8 mouse cellular contexts compared by ENCODE assay signal in the genomic region with DNA sequence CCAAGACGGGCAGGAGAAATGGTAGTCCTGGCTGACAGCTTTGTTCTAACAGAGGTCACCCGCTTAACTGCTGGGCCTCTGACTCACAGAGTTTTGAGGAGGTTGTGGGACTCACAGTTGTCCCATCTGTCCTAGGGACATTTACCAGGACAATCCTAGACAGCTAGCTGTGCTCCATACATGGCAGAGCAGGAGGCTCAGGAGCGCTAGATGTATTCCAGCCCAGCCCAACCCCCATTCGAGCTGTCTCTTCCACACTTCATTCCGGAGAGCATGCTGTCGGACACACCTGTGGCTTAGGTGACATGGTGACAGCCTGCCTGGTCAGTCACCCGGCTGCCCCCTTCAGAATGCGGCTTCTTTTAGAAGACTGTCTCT. TPM values are rescaled to one million over a fixed set of nuclear protein-coding genes. Genes with fewer than 3 reads are reported as not detected.
A peak's percentile ranks its signal among the peaks of the same experiment; 100 is the strongest.
DNase-seq lines count a peak whose midpoint lies in the region; ATAC-seq and TF ChIP-seq lines count a peak whose summit lies in the region.
"Had no signal": no experiment of that assay in that cellular context is flagged by ENCODE, and none has a peak within 500 bp of the region (broad histone marks: within the 10 kb centered on the region; RNA-seq: fewer than 3 reads in every experiment).

No protein-coding gene starts in this region.

- H3K4me1 ChIP-seq in heart, postnatal 0 days (ENCODE audit: control insufficient read depth, insufficient read depth) = peaks cover 76% of the 10 kb centered on the region
- peaks cover 64% of the 10 kb centered on the region for H3K4me1 ChIP-seq in neural tube, embryonic 13.5 days (replicated peaks)
- H3K4me1 ChIP-seq in limb, embryonic 10.5 days = peaks cover 89% of the 10 kb centered on the region

- no peak for TF ChIP-seq CTCF in heart, postnatal 0 days (IDR thresholded peaks at IDR 0.05; ENCODE audit: low read depth)

- H3K36me3 ChIP-seq in heart, postnatal 0 days (replicated peaks; ENCODE audit: control insufficient read depth, insufficient read depth, low read length) = no peaks in the 10 kb centered on the region
- H3K36me3 ChIP-seq in neural tube, embryonic 13.5 days = no peaks in the 10 kb centered on the region
- H3K36me3 ChIP-seq in limb, embryonic 10.5 days = 0 out of 2 replicates have a peak, but pooled peaks cover 10% of the 10 kb centered on the region

- no peak for TF ChIP-seq EP300 in heart, postnatal 0 days (IDR thresholded peaks at IDR 0.05; ENCODE audit: low read depth)

- H3K9ac ChIP-seq in heart, postnatal 0 days (replicated peaks; ENCODE audit: low read depth, low read length) = 0 out of 2 replicates have a peak overlapping the region, but pooled peaks have one; percentile 20
- H3K9ac ChIP-seq in neural tube, embryonic 13.5 days = no peak overlapping the region

- ATAC-seq in heart, postnatal 0 days (ENCODE audit: insufficient read depth, low read depth) = no peak
- ATAC-seq in neural tube, embryonic 13.5 days (ENCODE audit: low read depth) = no peak
- no peak for ATAC-seq in frontal cortex, adult (ENCODE audit: low TSS enrichment)

- WGBS in heart, postnatal 0 days = 23% methylated on average over 8 of the region's 8 CpGs
- 75% methylated on average over 8 of the region's 8 CpGs for WGBS in neural tube, embryonic 13.5 days
- WGBS in limb, embryonic 10.5 days = 68% methylated on average over 8 of the region's 8 CpGs

- no peaks in the 10 kb centered on the region for H3K9me3 ChIP-seq in heart, postnatal 0 days (replicated peaks; ENCODE audit: control insufficient read depth, low read length)
- no peaks in the 10 kb centered on the region for H3K9me3 ChIP-seq in neural tube, embryonic 13.5 days
- no peaks in the 10 kb centered on the region for H3K9me3 ChIP-seq in limb, embryonic 10.5 days (replicated peaks)

- no peak for DNase-seq in heart, postnatal 0 days (ENCODE audit: low spot score)
- DNase-seq in heart, adult 8-10 months (ENCODE audit: low spot score) = no peak
- DNase-seq in neural tube, embryonic 10.5 days (ENCODE audit: extremely low spot score, low spot score) = no peak
- DNase-seq in limb, embryonic 10.5 days (ENCODE audit: low spot score) = no peak
- no peak for DNase-seq in urinary bladder, postnatal 4 days (ENCODE audit: low spot score in 2 of 2)
- DNase-seq: layer of hippocampus, adult 9-11 months had no signal

- no peaks in the 10 kb centered on the region for H3K27me3 ChIP-seq in heart, postnatal 0 days (ENCODE audit: control insufficient read depth, insufficient read depth, low read length)
- H3K27me3 ChIP-seq in neural tube, embryonic 13.5 days = no peaks in the 10 kb centered on the region
- H3K27me3 ChIP-seq in limb, embryonic 10.5 days (ENCODE audit: low read depth, poor library complexity, severe bottlenecking) = no peaks in the 10 kb centered on the region

- no peak overlapping the region for H3K4me3 ChIP-seq in heart, postnatal 0 days (ENCODE audit: low read depth, low read length)
- no peak overlapping the region for H3K4me3 ChIP-seq in neural tube, embryonic 13.5 days
- no peak overlapping the region for H3K4me3 ChIP-seq in limb, embryonic 10.5 days

- no peak overlapping the region for H3K4me2 ChIP-seq in heart, postnatal 0 days (ENCODE audit: low read depth, low read length)
- no peak overlapping the region for H3K4me2 ChIP-seq in neural tube, embryonic 13.5 days

- H3K27ac ChIP-seq in heart, postnatal 0 days (ENCODE audit: low read depth) = peak overlapping the region; percentile 93
- peak overlapping the region; percentile 79; the same call in 1 of the 2 replicates for H3K27ac ChIP-seq in neural tube, embryonic 13.5 days (replicated peaks)
- peak overlapping the region; percentile 72; the same call in 1 of the 2 replicates for H3K27ac ChIP-seq in limb, embryonic 10.5 days

RNA-seq across cellular contexts. Expression of a gene that starts 22.9 kb away (rescaled TPM):
- total RNA-seq in heart, postnatal 0 days (2014; rRNA removed; ENCODE audit: low replicate concordance) = 66.6 and 68.8 TPM in 2 replicates
- polyA plus RNA-seq in heart, postnatal 0 days (2015; fragmentation: Nextera tagmentation; extraction: Ambion mirVana) = 19.3 and 19.9 TPM in 2 replicates
- 10 to 100 TPM; 31.2 to 43.4 (median 34.1) TPM for total RNA-seq in heart, adult 8-10 months (2022)
- 26.5 and 26.6 TPM in 2 replicates for polyA plus RNA-seq in neural tube, embryonic 13.5 days (2015; fragmentation: Nextera tagmentation; extraction: Ambion mirVana)
- 36.8 and 45.3 TPM in 2 replicates for polyA plus RNA-seq in limb, embryonic 10.5 days (2016; fragmentation: Nextera tagmentation; extraction: Ambion mirVana)

RNA-seq across cellular contexts. Expression of a gene that starts 29.9 kb away (rescaled TPM):
- total RNA-seq in heart, postnatal 0 days (2014; rRNA removed; ENCODE audit: low replicate concordance) = 2,397 and 2,522 TPM in 2 replicates
- 877 and 933 TPM in 2 replicates for polyA plus RNA-seq in heart, postnatal 0 days (2015; fragmentation: Nextera tagmentation; extraction: Ambion mirVana)
- total RNA-seq in heart, adult 8-10 months (2022) = 100 to 1,000 TPM; 591 to 710 (median 629) TPM
- polyA plus RNA-seq in neural tube, embryonic 13.5 days (2015; fragmentation: Nextera tagmentation; extraction: Ambion mirVana) = 767 and 869 TPM in 2 replicates
- 1,442 and 1,757 TPM in 2 replicates for polyA plus RNA-seq in limb, embryonic 10.5 days (2016; fragmentation: Nextera tagmentation; extraction: Ambion mirVana)

RNA-seq across cellular contexts. Expression of a gene that starts 35.7 kb away (rescaled TPM):
- 38.3 and 42.8 TPM in 2 replicates for total RNA-seq in heart, postnatal 0 days (2014; rRNA removed; ENCODE audit: low replicate concordance)
- polyA plus RNA-seq in heart, postnatal 0 days (2015; fragmentation: Nextera tagmentation; extraction: Ambion mirVana) = 12.9 and 13.6 TPM in 2 replicates
- 10 to 100 TPM; 35.7 to 41.6 (median 39.3) TPM for total RNA-seq in heart, adult 8-10 months (2022)
- 36.5 and 39.3 TPM in 2 replicates for polyA plus RNA-seq in neural tube, embryonic 13.5 days (2015; fragmentation: Nextera tagmentation; extraction: Ambion mirVana)
- 63.3 and 63.8 TPM in 2 replicates for polyA plus RNA-seq in limb, embryonic 10.5 days (2016; fragmentation: Nextera tagmentation; extraction: Ambion mirVana)

RNA-seq across cellular contexts. Expression of a gene that starts 44.8 kb away (rescaled TPM):
- total RNA-seq in heart, postnatal 0 days (2014; rRNA removed; ENCODE audit: low replicate concordance) = 13.8 and 29.0 TPM in 2 replicates
- 14.5 and 15.4 TPM in 2 replicates for polyA plus RNA-seq in heart, postnatal 0 days (2015; fragmentation: Nextera tagmentation; extraction: Ambion mirVana)
- 10 to 100 TPM; 17.9 to 21.4 (median 19.6) TPM for total RNA-seq in heart, adult 8-10 months (2022)
- 26.8 and 33.0 TPM in 2 replicates for polyA plus RNA-seq in neural tube, embryonic 13.5 days (2015; fragmentation: Nextera tagmentation; extraction: Ambion mirVana)
- 16.0 and 18.5 TPM in 2 replicates for polyA plus RNA-seq in limb, embryonic 10.5 days (2016; fragmentation: Nextera tagmentation; extraction: Ambion mirVana)
